ENCODE assay signal across 17 mouse cellular contexts in genomic region chr9:77744798-77745197, GRCm38 (mm10). TPM values are rescaled to one million over a fixed set of nuclear protein-coding genes. Genes with fewer than 3 reads are reported as not detected.
A peak's percentile ranks its signal among the peaks of the same experiment; 100 is the strongest.
DNase-seq lines count a peak whose midpoint lies in the region; ATAC-seq and TF ChIP-seq lines count a peak whose summit lies in the region.
"Had no signal": no experiment of that assay in that cellular context is flagged by ENCODE, and none has a peak within 500 bp of the region (broad histone marks: within the 10 kb centered on the region; RNA-seq: fewer than 3 reads in every experiment).

No protein-coding gene starts in this region.

- H3K27ac ChIP-seq in kidney, postnatal 0 days: peak overlapping the region; percentile 36; the same call in 1 of the 2 replicates
- H3K27ac ChIP-seq: forebrain, embryonic 12.5 days; liver, embryonic 13.5 days; midbrain, embryonic 12.5 days had no signal

- no peaks in the 10 kb centered on the region for H3K36me3 ChIP-seq in kidney, postnatal 0 days (ENCODE audit: insufficient read depth, low read length)
- H3K36me3 ChIP-seq: forebrain, embryonic 12.5 days; liver, embryonic 13.5 days; midbrain, embryonic 12.5 days had no signal

- H3K4me1 ChIP-seq in kidney, postnatal 0 days (replicated peaks; ENCODE audit: insufficient read depth, low read length): no peaks in the 10 kb centered on the region

- no peaks in the 10 kb centered on the region for H3K9me3 ChIP-seq in kidney, postnatal 0 days (replicated peaks; ENCODE audit: low read length)
- H3K9me3 ChIP-seq: forebrain, embryonic 12.5 days; liver, embryonic 13.5 days; midbrain, embryonic 12.5 days had no signal

- WGBS in kidney, postnatal 0 days: 58% methylated on average over 3 of the region's 3 CpGs

- peak; percentile 74 for ATAC-seq in kidney, postnatal 0 days (replicated peaks; ENCODE audit: low FRiP score, low read depth)
- no peak for ATAC-seq in cerebellum, adult (ENCODE audit: insufficient number of reproducible peaks, low FRiP score, low TSS enrichment)

- DNase-seq in kidney, adult 18-20 months: peak; percentile 40
- DNase-seq in kidney, postnatal 10 days: no peak
- DNase-seq in fat pad, adult 2 months (ENCODE audit: extremely low read depth, low read depth, low spot score): peak; percentile 75
- DNase-seq in kidney, postnatal 0 days (ENCODE audit: low spot score): no peak
- DNase-seq in lung, postnatal 36 days: peak; percentile 57
- no peak for DNase-seq in gastrocnemius, postnatal 10 days
- DNase-seq in thymus, adult 18-20 months: no peak
- DNase-seq: adrenal gland, postnatal 14 days; B cell, adult 2 months; cerebellum, postnatal 14 days; heart, postnatal 14 days; liver, embryonic 13.5 days; right cerebral cortex, postnatal 14 days; thymus, postnatal 36 days had no signal

- no peaks in the 10 kb centered on the region for H3K27me3 ChIP-seq in kidney, postnatal 0 days (ENCODE audit: insufficient read depth, low read length)
- H3K27me3 ChIP-seq: forebrain, embryonic 12.5 days; midbrain, embryonic 12.5 days had no signal

- no peak overlapping the region for H3K4me2 ChIP-seq in kidney, postnatal 0 days (ENCODE audit: low read length)
- H3K4me2 ChIP-seq: forebrain, embryonic 12.5 days; liver, embryonic 13.5 days; midbrain, embryonic 12.5 days had no signal

- no peak overlapping the region for H3K4me3 ChIP-seq in kidney, postnatal 0 days (replicated peaks; ENCODE audit: low read depth, low read length)
- H3K4me3 ChIP-seq: forebrain, embryonic 12.5 days; liver, embryonic 13.5 days; midbrain, embryonic 12.5 days had no signal

- H3K9ac ChIP-seq in kidney, postnatal 0 days (ENCODE audit: low read depth, low read length): no peak overlapping the region
- H3K9ac ChIP-seq: forebrain, embryonic 12.5 days; liver, embryonic 13.5 days; midbrain, embryonic 12.5 days had no signal

- no peak for TF ChIP-seq CTCF in kidney, postnatal 0 days (IDR thresholded peaks at IDR 0.05; ENCODE audit: low read depth)

RNA-seq across cellular contexts. Expression of gene Gclc, which starts 9.5 kb away (rescaled TPM):
- polyA plus RNA-seq in kidney, postnatal 0 days (2015; fragmentation: Nextera tagmentation; extraction: Ambion mirVana): 41.7 and 44.6 TPM in 2 replicates
- total RNA-seq in gastrocnemius, postnatal 10 days (2021): 1 to 10 TPM; 5.0 to 7.7 TPM

Comparison
In these comparisons a context has a peak if more than half of its experiments do, and no peak if none do; other contexts are left out.
1. DNase-seq: peak in kidney, adult 18-20 months (single experiment), fat pad, adult 2 months (single experiment) and lung, postnatal 36 days (single experiment); none in kidney, postnatal 10 days (single experiment), kidney, postnatal 0 days (single experiment), gastrocnemius, postnatal 10 days (single experiment) and thymus, adult 18-20 months (0 of 2).